Mouse (Mus musculus): ENCODE data around the gene Pum3.

GRCm38 (mm10) chr19:27416569-27416968 is 13.1 kb downstream of the Pum3 start:
- TF ChIP-seq EP300 (optimal IDR thresholded peaks at IDR 0.05) (no peak), CTCF (IDR thresholded peaks at IDR 0.05; ENCODE audit: low read depth) (peak; percentile 85)

Data from stomach, postnatal 0 days (tissue).